Mouse (Mus musculus): Measurements from ENCODE around the gene Ap4b1. TPM values are rescaled to one million over a fixed set of nuclear protein-coding genes. Genes with fewer than 3 reads are reported as not detected.

The Ap4b1 gene
- total RNA-seq, 1 experiment: 12.8 TPM

DNA sequence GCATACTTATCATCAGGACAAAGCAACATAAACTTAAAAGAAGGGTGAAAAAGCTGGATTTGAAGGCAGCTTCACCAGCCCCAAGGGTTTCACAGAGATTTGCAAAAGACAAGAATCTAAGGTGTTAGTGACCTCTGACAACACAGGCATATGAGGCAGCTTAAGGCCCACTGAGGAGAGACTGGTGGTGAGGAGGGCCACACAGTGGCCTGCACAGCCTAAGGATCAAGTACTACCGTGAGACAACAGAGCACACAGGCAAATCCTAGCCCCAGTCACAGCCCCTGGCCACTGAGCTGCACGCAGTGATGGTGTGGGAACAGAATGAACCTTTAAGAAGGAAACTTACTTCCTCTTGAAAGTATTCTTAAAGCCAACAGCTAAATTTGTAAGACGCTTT, 35.8 kb upstream of the Ap4b1 start:
- peaks cover 2% of the 10 kb centered on the region; the same call in 1 of the 2 replicates for H3K36me3 ChIP-seq (ENCODE audit: control insufficient read depth, insufficient read depth, low read length, poor library complexity, severe bottlenecking)
- H3K9ac ChIP-seq (ENCODE audit: insufficient read depth, low read depth, low read length, poor library complexity, severe bottlenecking): no peak overlapping the region
- H3K9me3 ChIP-seq (ENCODE audit: control insufficient read depth, insufficient read depth, low read depth, low read length): no peaks in the 10 kb centered on the region
- peaks cover 4% of the 10 kb centered on the region in 2 experiments for H3K4me1 ChIP-seq (ENCODE audit: control insufficient read depth in 2 of 2, insufficient read depth in 2 of 2, low read length in 2 of 2, poor library complexity in 1 of 2)
- no peak overlapping the region for H3K4me3 ChIP-seq (ENCODE audit: insufficient read depth in 1 of 2, low read depth in 1 of 2, low read length in 2 of 2, poor library complexity in 1 of 2, severe bottlenecking in 1 of 2)
- DNase-seq (ENCODE audit: low read depth, low spot score): no peak
- TF ChIP-seq HCFC1 (IDR thresholded peaks at IDR 0.05; ENCODE audit: borderline replicate concordance, insufficient read depth, low read length): no peak
- in situ Hi-C loops (cut with MboI; ENCODE audit: low sequenced_read_pairs in 2 of 2, unreplicated experiment in 2 of 2): no loop called here
- H3K27ac ChIP-seq (ENCODE audit: insufficient read depth, low read depth, low read length, poor library complexity, severe bottlenecking): no peak overlapping the region

DNA sequence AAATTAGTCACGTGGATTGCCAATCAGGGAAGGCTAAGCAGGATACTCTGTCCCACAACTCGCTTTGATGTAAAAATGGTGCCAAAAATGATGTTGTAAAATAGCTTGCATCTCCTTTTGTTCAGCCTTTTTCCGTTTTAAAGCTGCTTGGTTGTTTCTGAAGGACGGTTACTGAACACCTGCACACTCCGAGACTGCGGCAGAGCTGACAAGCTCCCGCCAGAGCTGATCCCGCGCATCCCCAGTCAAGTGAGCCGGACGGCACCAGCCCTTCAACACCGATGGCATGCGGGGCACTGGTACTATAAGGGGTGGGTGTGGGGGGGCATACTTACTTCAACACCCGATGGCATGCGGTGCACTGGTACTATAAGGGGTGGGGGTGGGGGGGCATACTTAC, 35.3 kb upstream of the Ap4b1 start:
- H3K4me1 ChIP-seq (ENCODE audit: control insufficient read depth in 2 of 2, insufficient read depth in 2 of 2, low read length in 2 of 2, poor library complexity in 1 of 2): peaks cover 4% of the 10 kb centered on the region in 2 experiments
- TF ChIP-seq CHD2 (IDR thresholded peaks at IDR 0.05; ENCODE audit: low read depth, low read length) (no peak), MAFK (IDR thresholded peaks at IDR 0.05; ENCODE audit: insufficient read depth, low read depth, low read length) (no peak), ZNF384 (IDR thresholded peaks at IDR 0.05; ENCODE audit: low read depth, low read length) (no peak), HCFC1 (IDR thresholded peaks at IDR 0.05; ENCODE audit: borderline replicate concordance, insufficient read depth, low read length) (no peak), ZC3H11A (IDR thresholded peaks at IDR 0.05; ENCODE audit: borderline replicate concordance, low read depth, low read length) (no peak)
- no peak overlapping the region for H3K4me3 ChIP-seq (ENCODE audit: insufficient read depth in 1 of 2, low read depth in 1 of 2, low read length in 2 of 2, poor library complexity in 1 of 2, severe bottlenecking in 1 of 2)
- no peak overlapping the region for H3K27ac ChIP-seq (ENCODE audit: insufficient read depth, low read depth, low read length, poor library complexity, severe bottlenecking)
- DNase-seq (ENCODE audit: low read depth, low spot score): no peak
- H3K9ac ChIP-seq (ENCODE audit: insufficient read depth, low read depth, low read length, poor library complexity, severe bottlenecking): no peak overlapping the region; the same call in 1 of the 2 replicates
- H3K9me3 ChIP-seq (ENCODE audit: control insufficient read depth, insufficient read depth, low read depth, low read length): no peaks in the 10 kb centered on the region
- H3K36me3 ChIP-seq (ENCODE audit: control insufficient read depth, insufficient read depth, low read length, poor library complexity, severe bottlenecking): peaks cover 2% of the 10 kb centered on the region; the same call in 1 of the 2 replicates
- in situ Hi-C loops (cut with MboI; ENCODE audit: low sequenced_read_pairs in 2 of 2, unreplicated experiment in 2 of 2): no loop called here

- no peak overlapping the region for H3K4me3 ChIP-seq (ENCODE audit: insufficient read depth in 1 of 2, low read depth in 1 of 2, low read length in 2 of 2, poor library complexity in 1 of 2, severe bottlenecking in 1 of 2)
- no peak overlapping the region for H3K9ac ChIP-seq (ENCODE audit: insufficient read depth, low read depth, low read length, poor library complexity, severe bottlenecking)
- TF ChIP-seq MAFK (IDR thresholded peaks at IDR 0.05; ENCODE audit: insufficient read depth, low read depth, low read length): no peak
- no peak for TF ChIP-seq HCFC1 (IDR thresholded peaks at IDR 0.05; ENCODE audit: borderline replicate concordance, insufficient read depth, low read length)
- no peak for TF ChIP-seq CHD2 (IDR thresholded peaks at IDR 0.05; ENCODE audit: low read depth, low read length)
- no peak for TF ChIP-seq ZC3H11A (IDR thresholded peaks at IDR 0.05; ENCODE audit: borderline replicate concordance, low read depth, low read length)
- no peak for TF ChIP-seq ZNF384 (IDR thresholded peaks at IDR 0.05; ENCODE audit: low read depth, low read length)
- H3K27ac ChIP-seq (ENCODE audit: insufficient read depth, low read depth, low read length, poor library complexity, severe bottlenecking): no peak overlapping the region
- in situ Hi-C loops (cut with MboI; ENCODE audit: low sequenced_read_pairs in 2 of 2, unreplicated experiment in 2 of 2): no loop called here
- H3K4me1 ChIP-seq (ENCODE audit: control insufficient read depth in 2 of 2, insufficient read depth in 2 of 2, low read length in 2 of 2, poor library complexity in 1 of 2): peaks cover 0 to 2% of the 10 kb centered on the region in 2 experiments; a peak in 3 of 4 replicates
- DNase-seq (ENCODE audit: low read depth, low spot score): no peak
- H3K9me3 ChIP-seq (ENCODE audit: control insufficient read depth, insufficient read depth, low read depth, low read length): no peaks in the 10 kb centered on the region
- peaks cover 2% of the 10 kb centered on the region; the same call in 1 of the 2 replicates for H3K36me3 ChIP-seq (ENCODE audit: control insufficient read depth, insufficient read depth, low read length, poor library complexity, severe bottlenecking)
Observed at GRCm38 (mm10) chr3:103777940-103778339, 31.4 kb upstream of the Ap4b1 start.

GRCm38 (mm10) chr3:103778660-103779059, 30.7 kb upstream of the Ap4b1 start:
- in situ Hi-C loops (cut with MboI; ENCODE audit: low sequenced_read_pairs in 2 of 2, unreplicated experiment in 2 of 2): no loop called here
- H3K4me3 ChIP-seq (ENCODE audit: insufficient read depth in 1 of 2, low read depth in 1 of 2, low read length in 2 of 2, poor library complexity in 1 of 2, severe bottlenecking in 1 of 2): no peak overlapping the region
- H3K27ac ChIP-seq (ENCODE audit: insufficient read depth, low read depth, low read length, poor library complexity, severe bottlenecking): no peak overlapping the region
- H3K9ac ChIP-seq (ENCODE audit: insufficient read depth, low read depth, low read length, poor library complexity, severe bottlenecking): no peak overlapping the region
- peaks cover 2% of the 10 kb centered on the region; the same call in 1 of the 2 replicates for H3K36me3 ChIP-seq (ENCODE audit: control insufficient read depth, insufficient read depth, low read length, poor library complexity, severe bottlenecking)
- no peaks in the 10 kb centered on the region; a peak in 2 of 4 replicates for H3K4me1 ChIP-seq (ENCODE audit: control insufficient read depth in 2 of 2, insufficient read depth in 2 of 2, low read length in 2 of 2, poor library complexity in 1 of 2)
- no peak for DNase-seq (ENCODE audit: low read depth, low spot score)
- TF ChIP-seq ZNF384 (IDR thresholded peaks at IDR 0.05; ENCODE audit: low read depth, low read length) (no peak), CHD2 (IDR thresholded peaks at IDR 0.05; ENCODE audit: low read depth, low read length) (no peak)
- no peaks in the 10 kb centered on the region for H3K9me3 ChIP-seq (ENCODE audit: control insufficient read depth, insufficient read depth, low read depth, low read length)

DNA sequence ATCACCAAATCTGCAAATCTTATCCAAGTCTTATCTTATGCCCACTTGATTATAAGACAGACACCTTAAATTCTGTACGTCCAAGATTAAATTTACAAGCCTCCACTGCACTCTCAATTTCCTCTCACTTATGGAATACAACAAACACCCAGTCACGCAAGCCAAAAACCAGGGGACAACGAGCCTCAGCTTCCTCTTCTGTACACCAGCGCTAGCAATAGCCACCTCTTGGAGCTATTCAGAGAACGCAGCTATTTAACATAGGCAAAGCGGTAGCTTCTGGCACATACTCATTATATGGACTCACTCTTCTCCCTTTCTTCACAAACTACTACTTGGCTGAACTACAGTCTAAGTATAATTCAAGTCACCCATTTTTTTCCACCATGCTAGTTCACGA, 30.1 kb upstream of the Ap4b1 start:
- Histone ChIP-seq H3K9me3 (ENCODE audit: control insufficient read depth, insufficient read depth, low read depth, low read length) (no peaks in the 10 kb centered on the region), H3K4me3 (ENCODE audit: insufficient read depth in 1 of 2, low read depth in 1 of 2, low read length in 2 of 2, poor library complexity in 1 of 2, severe bottlenecking in 1 of 2) (no peak overlapping the region), H3K36me3 (ENCODE audit: control insufficient read depth, insufficient read depth, low read length, poor library complexity, severe bottlenecking) (peaks cover 2% of the 10 kb centered on the region; the same call in 1 of the 2 replicates), H3K9ac (ENCODE audit: insufficient read depth, low read depth, low read length, poor library complexity, severe bottlenecking) (no peak overlapping the region), H3K4me1 (ENCODE audit: control insufficient read depth in 2 of 2, insufficient read depth in 2 of 2, low read length in 2 of 2, poor library complexity in 1 of 2) (no peaks in the 10 kb centered on the region; a peak in 2 of 4 replicates), H3K27ac (ENCODE audit: insufficient read depth, low read depth, low read length, poor library complexity, severe bottlenecking) (no peak overlapping the region)
- no peak for DNase-seq (ENCODE audit: low read depth, low spot score)
- in situ Hi-C loops (cut with MboI; ENCODE audit: low sequenced_read_pairs in 2 of 2, unreplicated experiment in 2 of 2): no loop called here
- TF ChIP-seq MAFK (IDR thresholded peaks at IDR 0.05; ENCODE audit: insufficient read depth, low read depth, low read length): no peak

All from ES-E14 (cell line).